Mouse (Mus musculus): Measurements from ENCODE around the gene Cabcoco1.

GRCm38 (mm10) chr10:68541943-68542420, 286 bp upstream of the Cabcoco1 start:
- TF ChIP-seq CTCF (IDR thresholded peaks at IDR 0.05; ENCODE audit: low read depth, low read length) (no peak), GATA2 (IDR thresholded peaks at IDR 0.05; ENCODE audit: borderline replicate concordance, low read depth, low read length) (no peak), GATA1 (IDR thresholded peaks at IDR 0.05; ENCODE audit: borderline replicate concordance, low read length) (no peak)

Measured in G1E (cell line).